Mouse (Mus musculus): ENCODE measurements around the gene Tspan14.

GRCm38 (mm10) chr14:40949047-40949446 lies 17.6 kb downstream of the Tspan14 start:
- no peak for TF ChIP-seq GATA1 (IDR thresholded peaks at IDR 0.05; ENCODE audit: borderline replicate concordance, low read length)
- TF ChIP-seq FLI1 (IDR thresholded peaks at IDR 0.05; ENCODE audit: low read length): no peak

All from megakaryocyte, embryonic 14.5 days (primary cell).